Mouse (Mus musculus) naive thymus-derived CD4-positive, alpha-beta T cell, adult 2 months (primary cell): ENCODE results near the gene Nrxn1.

ENCODE experiments used
- DNase-seq: peaks from one replicate; pipeline ENCODE4 v3.0.0-alpha.2; 2011; ENCODE audit warnings: low read depth

The Nrxn1 gene

DNA sequence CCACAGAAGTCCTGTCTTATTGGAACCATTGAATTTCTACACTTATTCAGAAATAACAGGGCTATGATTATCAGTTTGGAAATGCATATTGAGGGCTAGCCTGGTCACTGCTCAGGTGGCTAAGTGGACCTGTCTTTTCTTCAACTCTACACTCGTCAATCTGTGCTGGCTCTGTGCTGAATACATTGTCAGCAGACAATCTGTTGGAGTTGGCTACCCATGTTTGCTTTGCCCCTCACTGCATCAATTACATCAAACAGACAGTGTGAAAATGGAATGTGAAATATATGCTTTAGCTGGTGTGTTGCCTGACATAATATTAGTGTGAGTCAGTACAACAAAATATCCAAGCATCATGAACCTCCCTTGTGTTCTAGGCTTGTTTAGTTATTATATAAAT, 438.4 kb downstream of the Nrxn1 start:
- DNase-seq, result no peak

- no peak for DNase-seq
These were observed 439.5 kb downstream of the Nrxn1 start for GRCm38 (mm10) chr17:90653347-90653746.

DNA sequence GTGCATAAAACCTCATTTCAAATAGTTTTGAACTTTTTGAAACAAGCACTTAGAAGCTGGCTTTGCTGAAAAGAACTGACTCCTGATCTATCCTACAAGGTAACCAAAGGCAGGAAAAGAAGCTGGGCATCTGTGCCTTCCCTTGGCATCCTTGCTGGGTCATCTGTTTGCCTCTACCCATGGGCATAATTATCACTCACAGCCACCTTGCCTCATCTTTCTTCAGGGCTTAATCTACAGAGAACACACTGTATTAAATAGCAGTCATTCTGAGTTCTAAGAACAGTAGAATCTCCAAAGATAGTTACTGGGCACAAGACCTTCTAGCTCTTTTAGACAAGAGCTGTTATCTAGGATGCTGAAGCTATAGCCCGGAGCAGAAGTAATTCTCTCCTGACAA, 442.6 kb downstream of the Nrxn1 start:
- no peak for DNase-seq

DNA sequence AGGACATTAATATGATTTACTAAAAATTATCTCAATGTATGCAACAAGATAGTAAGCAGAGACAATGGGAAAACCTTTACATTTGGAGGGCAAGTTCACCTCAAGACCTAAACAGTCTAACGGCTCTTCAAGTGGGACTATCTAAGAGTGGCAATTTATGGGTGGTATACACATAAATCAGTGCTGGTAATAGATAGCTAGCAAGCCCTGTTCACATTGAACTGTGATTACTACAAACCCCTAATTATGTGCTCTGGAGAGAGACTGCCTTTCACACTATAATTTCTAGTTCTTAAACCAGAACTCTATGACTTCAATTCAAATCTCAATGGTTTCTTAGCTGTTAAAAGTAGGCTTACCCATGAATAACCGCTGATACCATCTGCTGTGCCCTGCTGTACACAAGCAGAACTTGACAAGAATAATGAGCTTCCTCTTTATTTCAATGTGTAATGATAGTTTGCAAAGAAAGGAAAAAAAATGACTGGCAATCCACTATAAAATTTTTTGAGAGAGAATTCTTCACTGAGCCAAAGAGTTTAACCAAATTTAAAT, 453.8 kb downstream of the Nrxn1 start:
- no peak for DNase-seq

DNA sequence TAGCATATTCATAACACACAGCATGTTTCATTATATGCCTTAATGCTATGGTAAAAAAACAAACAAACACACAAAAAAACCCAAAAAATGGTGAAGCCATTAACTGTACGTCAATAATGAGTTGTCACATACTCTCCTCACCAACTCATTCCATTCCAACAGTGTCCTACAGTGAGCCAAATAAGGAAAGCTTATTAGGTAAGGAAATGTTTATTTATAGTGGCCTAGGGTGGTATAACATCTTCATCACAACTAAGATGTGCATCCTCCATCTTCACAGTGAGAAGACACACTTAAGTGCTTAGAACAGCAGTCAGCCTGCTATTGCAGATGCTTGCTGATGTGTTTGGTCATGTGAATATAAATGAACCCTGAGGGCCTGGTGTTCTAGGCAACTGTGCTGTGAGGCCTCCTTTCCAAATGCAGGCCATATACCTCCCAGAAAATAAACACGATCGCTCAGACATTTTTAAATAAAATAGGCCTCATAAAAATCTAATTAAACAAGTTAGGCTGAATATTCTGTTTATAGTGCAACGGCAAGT, 454.6 kb downstream of the Nrxn1 start:
- no peak for DNase-seq

DNA sequence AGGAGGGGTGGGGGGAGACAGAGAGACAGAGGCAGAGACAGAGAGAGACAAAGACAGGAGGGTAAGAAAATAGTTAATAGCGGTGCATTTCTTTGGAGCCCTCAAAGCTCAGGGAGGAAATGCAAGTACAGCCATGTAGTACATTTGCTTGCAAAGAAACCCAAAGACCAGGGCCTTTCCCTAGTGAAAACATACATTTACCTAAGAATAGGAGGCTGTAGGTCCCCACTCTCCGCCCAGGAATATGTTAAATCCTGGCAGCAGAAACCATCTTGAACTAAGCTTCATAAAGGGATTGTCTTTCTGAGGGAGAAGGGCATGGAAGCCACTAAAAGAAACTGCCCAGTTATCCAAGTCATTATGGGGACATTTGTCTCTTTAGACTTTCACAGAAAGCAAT, 461.5 kb downstream of the Nrxn1 start:
- no peak for DNase-seq

DNA sequence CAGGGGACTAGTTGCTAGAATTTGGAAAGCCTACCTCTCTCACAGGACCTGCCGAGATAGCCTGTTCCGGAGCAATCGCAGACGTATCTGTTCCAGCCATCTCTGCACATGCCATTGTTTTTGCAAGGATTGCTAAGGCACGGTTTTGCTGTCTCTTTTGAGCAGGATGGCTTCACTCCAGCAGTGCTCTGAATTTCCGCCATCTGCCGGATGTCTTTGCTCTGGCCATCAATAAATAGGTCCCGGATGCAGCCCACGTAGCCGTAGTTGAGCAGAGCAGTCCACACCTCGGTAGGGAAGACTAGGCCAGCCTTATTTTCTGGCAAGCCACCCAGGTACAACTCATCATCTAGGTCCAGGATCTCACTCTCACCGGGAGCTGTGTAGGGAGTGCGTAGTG, 463.0 kb downstream of the Nrxn1 start:
- DNase-seq, result no peak

DNA sequence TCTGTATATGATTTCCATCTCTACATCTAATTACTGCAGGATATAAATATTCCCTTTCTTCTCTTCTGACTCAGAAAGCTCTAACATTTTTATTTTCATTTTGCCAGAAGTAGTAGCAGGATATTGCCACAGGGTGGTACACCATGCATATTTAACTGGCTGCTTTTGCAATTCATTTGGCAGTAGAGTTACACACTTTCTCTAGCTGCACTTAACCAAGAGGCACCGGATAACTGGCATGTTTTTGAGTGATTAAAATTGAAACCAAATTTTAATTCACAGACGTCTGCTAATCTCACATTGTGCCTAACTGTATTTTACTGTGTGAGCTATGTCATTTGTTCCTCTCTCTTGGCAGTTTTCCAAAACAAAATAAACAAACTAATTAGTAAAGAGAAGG, 464.4 kb downstream of the Nrxn1 start:
- DNase-seq, result no peak

GRCm38 (mm10) chr17:90628004-90628403, 464.9 kb downstream of the Nrxn1 start:
- no peak for DNase-seq

- no peak for DNase-seq
These were observed 465.5 kb downstream of the Nrxn1 start for GRCm38 (mm10) chr17:90627395-90627794.

- no peak for DNase-seq
These were observed 468.1 kb downstream of the Nrxn1 start for GRCm38 (mm10) chr17:90624591-90625266.

GRCm38 (mm10) chr17:90621828-90622227, 471.0 kb downstream of the Nrxn1 start:
- DNase-seq, result no peak

GRCm38 (mm10) chr17:90615019-90615418, 477.9 kb downstream of the Nrxn1 start:
- no peak for DNase-seq

- DNase-seq, result no peak
These were observed 485.5 kb downstream of the Nrxn1 start for GRCm38 (mm10) chr17:90607427-90607806.

GRCm38 (mm10) chr17:90606718-90607426, 486.0 kb downstream of the Nrxn1 start:
- DNase-seq, result no peak

GRCm38 (mm10) chr17:90599570-90600524, 493.0 kb downstream of the Nrxn1 start:
- no peak for DNase-seq

- DNase-seq, result no peak
These were observed 497.9 kb downstream of the Nrxn1 start for GRCm38 (mm10) chr17:90594798-90595533.

GRCm38 (mm10) chr17:90586891-90587290, 506.0 kb downstream of the Nrxn1 start:
- no peak for DNase-seq

- DNase-seq, result peak; percentile 42
These were observed 508.1 kb downstream of the Nrxn1 start for GRCm38 (mm10) chr17:90584666-90585195.

DNA sequence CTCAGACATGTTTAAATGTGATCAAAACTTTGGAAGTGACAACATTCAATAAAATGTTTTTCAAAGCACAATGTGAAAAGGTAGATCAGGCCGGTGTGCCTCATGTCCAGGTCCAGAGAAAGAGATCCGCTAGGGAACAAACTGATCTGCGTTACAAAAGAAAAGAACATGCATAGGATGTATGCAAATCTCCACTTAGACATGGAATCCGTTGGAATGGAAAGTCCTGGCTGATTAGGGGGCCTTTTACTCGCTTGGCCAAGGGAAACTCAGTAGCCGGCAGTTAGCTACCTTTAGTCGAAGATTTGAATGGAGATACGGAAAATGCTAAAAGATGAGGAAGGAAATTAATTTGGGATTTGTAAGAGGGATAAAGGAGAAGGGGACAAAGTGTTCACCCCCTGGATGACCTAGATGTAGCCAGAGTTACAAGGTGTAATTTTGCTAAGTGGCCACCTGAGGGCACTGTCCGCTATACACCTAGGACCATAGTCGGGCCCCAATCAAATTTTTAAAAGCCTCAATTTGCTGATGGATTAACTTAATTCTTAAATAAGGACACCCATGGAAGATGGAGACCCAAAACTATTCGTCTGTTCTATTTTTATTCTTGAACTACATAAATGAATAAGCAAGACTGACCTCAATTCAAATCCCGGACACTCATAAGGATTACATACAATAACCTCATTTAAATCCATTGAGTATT, 508.9 kb downstream of the Nrxn1 start:
- DNase-seq, result peak; percentile 11
